Mouse (Mus musculus) intestine, embryonic 16.5 days (tissue): Measurements from ENCODE around the gene Abhd12. TPM values are rescaled to one million over a fixed set of nuclear protein-coding genes. Genes with fewer than 3 reads are reported as not detected.

ENCODE experiments used
- ATAC-seq: fragments of 200-750 bp; cut with Nextera tagmentation; 2 replicates; pipeline ENCODE4 v1.8.0; 2017; ENCODE audit warnings: moderate TSS enrichment, moderate library complexity
- H3K27ac ChIP-seq: fragments of 300-500 bp; sonication (generic); 2 replicates; pipeline ENCODE4 v1.5.1; 2014; ENCODE audit warnings: mild to moderate bottlenecking, low read length
- H3K27me3 ChIP-seq: fragments of 300-500 bp; sonication (generic); replicated peaks from 2 replicates; pipeline ENCODE4 v1.6.1; 2014; ENCODE audit warnings: low read length, control low read depth, mixed read lengths; ENCODE audit not compliant: control insufficient read depth, insufficient read depth
- H3K36me3 ChIP-seq: fragments of 300-500 bp; sonication (generic); 2 replicates; pipeline ENCODE4 v1.6.1; 2014; ENCODE audit warnings: low read length, control low read depth; ENCODE audit not compliant: control insufficient read depth, insufficient read depth
- H3K4me1 ChIP-seq: fragments of 300-500 bp; sonication (generic); 2 replicates; pipeline ENCODE4 v1.6.1; 2014; ENCODE audit warnings: low read length, control low read depth, mixed read lengths; ENCODE audit not compliant: control insufficient read depth, insufficient read depth
- H3K4me2 ChIP-seq: fragments of 300-500 bp; sonication (generic); 2 replicates; pipeline ENCODE4 v1.6.1; 2014; ENCODE audit warnings: low read depth, low read length, control low read depth
- H3K4me3 ChIP-seq: fragments of 300-500 bp; sonication (generic); 2 replicates; pipeline ENCODE4 v1.5.1; 2014; ENCODE audit warnings: mild to moderate bottlenecking, low read length
- H3K9ac ChIP-seq: fragments of 300-500 bp; sonication (generic); 2 replicates; pipeline ENCODE4 v1.6.1; 2014; ENCODE audit warnings: low read depth, low read length
- H3K9me3 ChIP-seq: fragments of 300-500 bp; sonication (generic); 2 replicates; pipeline ENCODE4 v1.6.1; 2016; ENCODE audit warnings: low read length, control low read depth; ENCODE audit not compliant: control insufficient read depth
- WGBS: fragments of 180-500 bp; shearing (Covaris S2); extraction: QIAGEN DNeasy Blood & Tissue Kit; methylation state at CpG from one replicate; pipeline ENCODE4 v1.1.7; 2014; 5-methylcytosine and 5-hydroxymethylcytosine counted together
- polyA plus RNA-seq: library from polyadenylated mRNA; unstranded; fragments of >200 nt; fragmentation: Nextera tagmentation; extraction: Ambion mirVana; gene quantifications from 2 replicates; pipeline ENCODE4 v1.2.1, GENCODE M21; 2015

Abhd12 gene
- polyA plus RNA-seq, 1 experiment from 2014 or later, result 52.1 TPM

DNA sequence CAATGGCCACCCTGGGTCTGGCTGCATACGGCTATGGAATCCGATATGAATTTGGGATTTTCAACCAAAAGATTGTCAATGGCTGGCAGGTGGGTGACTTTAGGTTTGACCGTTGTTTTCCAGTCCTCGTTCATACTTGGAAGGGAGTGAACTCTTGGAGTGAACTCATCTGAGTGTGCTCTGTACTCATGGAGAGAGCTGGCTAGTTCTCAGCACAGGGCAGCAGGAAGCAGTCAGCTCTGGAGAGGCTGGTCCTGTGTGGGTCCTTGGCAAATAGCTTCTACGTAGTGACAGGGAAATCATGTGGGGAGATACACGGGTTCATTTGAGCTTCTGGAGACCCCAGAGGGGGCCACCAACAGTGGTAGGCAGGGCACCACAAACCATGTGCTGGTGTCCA lies 95.7 kb downstream of the Abhd12 start:
- no peak overlapping the region for H3K4me2 ChIP-seq
- no peaks in the 10 kb centered on the region for H3K9me3 ChIP-seq
- H3K36me3 ChIP-seq, result peaks cover 25% of the 10 kb centered on the region
- H3K27ac ChIP-seq, result no peak overlapping the region
- no peaks in the 10 kb centered on the region for H3K4me1 ChIP-seq
- 92% methylated on average over 6 of the region's 6 CpGs for WGBS
- no peak for ATAC-seq
- no peak overlapping the region for H3K4me3 ChIP-seq
- no peak overlapping the region for H3K9ac ChIP-seq
- no peaks in the 10 kb centered on the region for H3K27me3 ChIP-seq

DNA sequence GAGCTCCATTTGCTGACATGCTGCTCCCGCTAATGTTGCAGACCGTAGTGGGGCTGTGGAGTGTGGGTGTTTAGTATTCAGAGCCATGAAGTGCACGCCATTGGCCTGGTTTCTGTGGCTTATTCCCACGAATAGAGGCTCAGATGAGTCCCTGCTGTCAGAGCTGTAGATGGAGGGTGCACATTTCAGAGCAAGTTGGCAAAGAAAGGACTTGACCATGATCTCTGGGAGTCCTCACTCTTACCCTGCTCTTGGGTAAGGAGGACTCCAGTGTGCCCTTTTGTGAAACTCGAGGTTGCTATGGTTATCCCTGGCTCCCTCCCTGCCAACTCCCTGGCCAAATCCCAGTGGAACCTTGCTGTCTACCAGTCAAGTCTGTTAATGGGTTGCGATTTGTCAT lies 96.2 kb downstream of the Abhd12 start:
- H3K27ac ChIP-seq, result no peak overlapping the region
- H3K36me3 ChIP-seq, result peaks cover 22% of the 10 kb centered on the region
- no peak overlapping the region for H3K9ac ChIP-seq
- H3K4me3 ChIP-seq, result no peak overlapping the region
- H3K27me3 ChIP-seq, result no peaks in the 10 kb centered on the region
- H3K4me1 ChIP-seq, result no peaks in the 10 kb centered on the region
- no peak for ATAC-seq
- H3K9me3 ChIP-seq, result no peaks in the 10 kb centered on the region
- WGBS, result 86% methylated on average over 6 of the region's 6 CpGs
- H3K4me2 ChIP-seq, result no peak overlapping the region

DNA sequence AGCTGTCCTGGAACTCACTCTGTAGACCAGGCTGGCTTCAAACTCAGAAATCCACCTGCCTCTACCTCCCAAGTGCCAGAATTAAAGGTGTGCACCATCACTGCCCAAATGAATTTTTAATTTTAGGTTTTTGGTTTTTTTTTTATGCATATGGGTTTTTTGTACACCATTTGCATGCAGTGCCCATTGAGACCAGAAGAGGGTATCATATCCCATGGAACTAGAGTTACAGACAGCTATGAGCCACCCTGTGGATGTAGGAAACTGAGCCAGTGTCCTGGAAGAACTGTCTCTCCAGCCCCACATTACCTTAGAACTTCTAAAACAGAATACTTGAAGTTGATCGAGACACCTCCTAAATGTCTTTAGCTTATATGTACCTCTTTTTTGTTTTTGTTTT lies 101.5 kb downstream of the Abhd12 start:
- H3K4me2 ChIP-seq, result no peak overlapping the region
- H3K4me3 ChIP-seq, result no peak overlapping the region
- no peak overlapping the region for H3K9ac ChIP-seq
- no peak for ATAC-seq
- H3K4me1 ChIP-seq, result 0 out of 2 replicates have a peak, but pooled peaks cover under 1% of the 10 kb centered on the region
- H3K36me3 ChIP-seq, result peaks cover 16% of the 10 kb centered on the region
- WGBS, result 95% methylated on average over 1 of the region's 1 CpGs
- H3K27me3 ChIP-seq, result no peaks in the 10 kb centered on the region
- H3K27ac ChIP-seq, result no peak overlapping the region
- H3K9me3 ChIP-seq, result no peaks in the 10 kb centered on the region

GRCm38 (mm10) chr2:150800616-150801015 lies 103.9 kb downstream of the Abhd12 start:
- ATAC-seq, result no peak
- Histone ChIP-seq H3K4me1 (0 out of 2 replicates have a peak, but pooled peaks cover 3% of the 10 kb centered on the region), H3K4me2 (no peak overlapping the region), H3K9me3 (no peaks in the 10 kb centered on the region), H3K9ac (no peak overlapping the region), H3K27ac (no peak overlapping the region), H3K4me3 (no peak overlapping the region), H3K27me3 (no peaks in the 10 kb centered on the region), H3K36me3 (peaks cover 13% of the 10 kb centered on the region)
- WGBS, result 82% methylated on average over 5 of the region's 5 CpGs

DNA sequence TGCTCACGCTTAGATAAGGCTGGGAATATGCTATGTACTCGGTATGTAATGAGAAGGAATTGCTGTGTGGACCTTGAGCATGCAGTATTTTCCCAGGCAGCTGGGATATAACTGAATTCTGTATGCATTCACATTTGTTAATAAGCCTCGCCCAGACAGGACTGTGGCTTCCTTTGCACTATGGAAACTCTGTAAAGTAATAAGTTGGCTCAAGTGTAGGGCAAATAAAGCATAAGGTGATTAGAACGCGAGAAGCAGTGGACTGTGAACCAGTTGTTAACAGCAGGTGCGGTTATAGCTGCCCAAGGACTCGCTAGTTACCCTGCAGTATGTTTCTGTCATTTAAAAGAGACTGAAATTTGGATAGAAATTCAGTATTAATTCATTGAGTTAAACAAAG lies 106.5 kb downstream of the Abhd12 start:
- Histone ChIP-seq H3K4me1 (0 out of 2 replicates have a peak, but pooled peaks cover 3% of the 10 kb centered on the region), H3K9me3 (no peaks in the 10 kb centered on the region), H3K4me3 (no peak overlapping the region), H3K27ac (no peak overlapping the region), H3K9ac (no peak overlapping the region), H3K4me2 (no peak overlapping the region), H3K27me3 (no peaks in the 10 kb centered on the region), H3K36me3 (peaks cover 13% of the 10 kb centered on the region)
- WGBS, result 74% methylated on average over 7 of the region's 7 CpGs
- ATAC-seq, result peak; percentile 79

GRCm38 (mm10) chr2:150793320-150793719 lies 111.2 kb downstream of the Abhd12 start:
- no peaks in the 10 kb centered on the region for H3K27me3 ChIP-seq
- ATAC-seq, result no peak
- no peaks in the 10 kb centered on the region for H3K9me3 ChIP-seq
- H3K36me3 ChIP-seq, result 0 out of 2 replicates have a peak, but pooled peaks cover 3% of the 10 kb centered on the region
- no peak overlapping the region for H3K4me3 ChIP-seq
- 50% methylated on average over 4 of the region's 4 CpGs for WGBS
- no peak overlapping the region for H3K9ac ChIP-seq
- no peak overlapping the region for H3K27ac ChIP-seq
- H3K4me2 ChIP-seq, result no peak overlapping the region
- H3K4me1 ChIP-seq, result peaks cover 11% of the 10 kb centered on the region; the same call in 1 of the 2 replicates

DNA sequence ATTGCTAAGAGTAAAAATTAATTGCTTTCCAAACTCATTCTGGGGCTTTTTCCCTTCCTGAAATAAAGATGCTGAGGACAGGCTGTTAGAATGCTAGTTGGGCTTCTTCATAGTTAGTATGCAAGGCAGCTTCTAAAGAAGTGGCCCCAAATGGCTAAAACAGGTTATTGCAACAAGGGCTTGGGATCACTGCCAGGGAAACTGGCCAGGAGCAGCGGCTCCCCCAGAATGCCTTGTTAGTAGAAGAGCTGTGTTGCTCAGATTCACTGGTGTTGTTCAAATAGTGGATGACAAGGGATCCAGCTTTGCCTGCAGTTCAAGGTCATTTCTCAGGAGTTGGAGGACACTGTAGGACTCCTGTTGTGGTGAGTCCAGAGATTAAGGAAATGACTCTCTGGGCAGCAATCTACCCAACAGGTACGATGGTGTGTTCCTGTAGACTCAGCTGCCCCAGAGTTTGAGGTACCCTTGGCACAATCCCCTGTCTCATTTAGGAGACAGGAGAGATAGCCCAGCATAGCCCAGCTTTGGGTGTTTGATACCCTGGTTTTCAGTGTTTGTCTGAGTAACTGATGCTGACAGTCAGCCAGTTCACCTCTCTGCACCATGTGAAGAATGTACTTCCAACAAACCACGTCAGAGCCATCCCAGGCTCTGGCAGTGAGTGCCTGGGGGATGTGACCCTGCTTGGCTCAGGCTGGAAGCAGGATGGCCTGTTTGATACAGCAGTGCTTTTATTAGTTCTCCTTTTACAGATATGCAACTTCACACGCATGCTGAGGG lies 115.6 kb downstream of the Abhd12 start:
- peak overlapping the region; percentile 13; the same call in 1 of the 2 replicates for H3K4me2 ChIP-seq
- 0 out of 2 replicates have a peak overlapping the region, but pooled peaks have one; percentile 52 for H3K9ac ChIP-seq
- peaks cover 20% of the 10 kb centered on the region for H3K4me1 ChIP-seq
- H3K27ac ChIP-seq, result no peak overlapping the region
- ATAC-seq, result no peak
- 54% methylated on average over 4 of the region's 4 CpGs for WGBS
- H3K27me3 ChIP-seq, result no peaks in the 10 kb centered on the region
- H3K9me3 ChIP-seq, result no peaks in the 10 kb centered on the region
- no peaks in the 10 kb centered on the region for H3K36me3 ChIP-seq
- peak overlapping the region; percentile 9 for H3K4me3 ChIP-seq

- Histone ChIP-seq H3K4me3 (peak overlapping the region; percentile 75), H3K4me2 (peak overlapping the region; percentile 87), H3K9ac (peak overlapping the region; percentile 80), H3K36me3 (no peaks in the 10 kb centered on the region), H3K27ac (peak overlapping the region; percentile 88), H3K27me3 (no peaks in the 10 kb centered on the region), H3K4me1 (peaks cover 20% of the 10 kb centered on the region), H3K9me3 (no peaks in the 10 kb centered on the region)
- under 1% methylated on average over 23 of the region's 23 CpGs for WGBS
- peak; percentile 2; the same call in 1 of the 2 replicates for ATAC-seq
These were observed 117.2 kb downstream of the Abhd12 start for GRCm38 (mm10) chr2:150787234-150787771.

GRCm38 (mm10) chr2:150786251-150787180 lies 118.0 kb downstream of the Abhd12 start, which contains the start of gene Pygb:
Gene Pygb (plus strand): TSS chr2:150786735.
- H3K4me2 ChIP-seq, result peak within 1 kb of the TSS; percentile 87

More at GRCm38 (mm10) chr2:150786251-150787180, 118.0 kb downstream of the Abhd12 start, which contains the start of gene Pygb:
- Histone ChIP-seq H3K9ac (peak within 1 kb of the TSS; percentile 80), H3K36me3 (no peaks in the 10 kb centered on the region), H3K27ac (peak within 1 kb of the TSS; percentile 88), H3K9me3 (no peaks in the 10 kb centered on the region), H3K4me1 (peaks cover 20% of the 10 kb centered on the region), H3K27me3 (no peaks in the 10 kb centered on the region), H3K4me3 (peak within 1 kb of the TSS; percentile 75)
- WGBS, result 1% methylated on average over 53 of the region's 58 CpGs
- ATAC-seq, result peak; percentile 98
